8 mouse cellular contexts compared by ENCODE assay signal in the genomic region with DNA sequence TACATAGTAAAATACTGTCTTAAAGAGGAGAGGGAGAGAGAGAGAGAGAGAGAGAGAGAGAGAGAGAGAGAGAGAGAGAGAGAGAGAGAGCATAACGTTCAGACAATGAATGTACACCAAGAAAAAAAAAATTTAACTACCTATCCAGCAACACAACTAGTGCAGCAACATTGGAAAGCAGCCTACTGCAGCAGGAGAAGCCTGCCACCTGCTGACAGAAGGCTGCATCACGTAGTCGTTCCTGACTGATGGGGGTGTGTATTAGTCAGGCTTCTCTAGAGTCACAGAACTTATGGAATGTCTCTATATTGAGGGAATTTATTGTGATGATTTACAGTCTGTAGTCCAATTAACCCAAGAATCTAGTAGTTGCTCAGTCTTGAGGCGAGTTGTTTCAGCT. TPM values are rescaled to one million over a fixed set of nuclear protein-coding genes. Genes with fewer than 3 reads are reported as not detected.
DNase-seq lines count a peak whose midpoint lies in the region; TF ChIP-seq lines count a peak whose summit lies in the region.

No protein-coding gene starts in this region.

- TF ChIP-seq POLR2A in cerebellum, adult 2 months (IDR thresholded peaks at IDR 0.05; ENCODE audit: borderline replicate concordance, insufficient read depth, low read length): no peak

- peak; percentile 40 to 43 for DNase-seq in cerebellum, adult 2 months
- no peak for DNase-seq in cerebellum, adult 8-10 months
- DNase-seq in CD4-positive, CD25-positive, alpha-beta regulatory T cell, adult 2 months (ENCODE audit: low read depth, low spot score): peak; percentile 82
- DNase-seq in brain, adult 2 months (ENCODE audit: low read depth, low spot score): peak; percentile 86
- peak; percentile 28 to 48 for DNase-seq in gastrocnemius, postnatal 4 days (ENCODE audit: low spot score in 2 of 2)
- DNase-seq in kidney, postnatal 25 days: peak; percentile 71 to 80
- DNase-seq in lung, adult 18-20 months: peak; percentile 53 to 69
- DNase-seq in right cerebral cortex, postnatal 25 days: peak; percentile 66

- TF ChIP-seq CTCF in cerebellum, adult 2 months (IDR thresholded peaks at IDR 0.05; ENCODE audit: borderline replicate concordance, insufficient read depth, low read depth, low read length): peak; percentile 64

- WGBS in cerebellum, adult 2 months: 13% methylated on average over 4 of the region's 4 CpGs

- no peak overlapping the region for H3K4me3 ChIP-seq in cerebellum, adult 2 months (replicated peaks; ENCODE audit: insufficient read depth, low read depth, low read length)

- H3K27me3 ChIP-seq in cerebellum, adult 2 months (ENCODE audit: control insufficient read depth, insufficient read depth, low read length): no peaks in the 10 kb centered on the region

- no peak overlapping the region for H3K27ac ChIP-seq in cerebellum, adult 2 months (ENCODE audit: insufficient read depth, low read length)

- H3K4me1 ChIP-seq in cerebellum, adult 2 months (ENCODE audit: control insufficient read depth, insufficient read depth, low read length): 0 out of 2 replicates have a peak, but pooled peaks cover under 1% of the 10 kb centered on the region

RNA-seq across cellular contexts. Expression of a gene that starts 14.8 kb away (rescaled TPM):
- 38.8 and 47.7 TPM in 2 replicates for polyA plus RNA-seq in cerebellum, adult 2 months (2012; rRNA removed)
- 10 to 100 TPM; 44.7 to 58.6 TPM for total RNA-seq in gastrocnemius, postnatal 4 days (2021)

RNA-seq across cellular contexts. Expression of a gene that starts 14.9 kb away (rescaled TPM):
- 0.33 and 0.59 TPM in 2 replicates for polyA plus RNA-seq in cerebellum, adult 2 months (2012; rRNA removed)
- total RNA-seq in gastrocnemius, postnatal 4 days (2021): under 1 TPM; 0.13 to 0.61 TPM
